Mouse (Mus musculus): ENCODE measurements around the gene Foxred2.
A peak's percentile ranks its signal among the peaks of the same experiment; 100 is the strongest.

The Foxred2 gene

GRCm38 (mm10) chr15:77914507-77914906, 42.0 kb downstream of the Foxred2 start:
- H3K27me3 ChIP-seq (ENCODE audit: control insufficient read depth, insufficient read depth, low read length, poor library complexity, severe bottlenecking), result no peaks in the 10 kb centered on the region
- H3K36me3 ChIP-seq (ENCODE audit: control insufficient read depth, insufficient read depth, low read length, poor library complexity, severe bottlenecking), result peaks cover 3% of the 10 kb centered on the region
- DNase-seq (ENCODE audit: low read depth, low spot score), result no peak

GRCm38 (mm10) chr15:77913054-77913453, 43.5 kb downstream of the Foxred2 start:
- DNase-seq (ENCODE audit: low read depth, low spot score), result no peak

GRCm38 (mm10) chr15:77912585-77912984, 43.9 kb downstream of the Foxred2 start:
- no peaks in the 10 kb centered on the region for H3K27me3 ChIP-seq (ENCODE audit: control insufficient read depth, insufficient read depth, low read length, poor library complexity, severe bottlenecking)
- DNase-seq (ENCODE audit: low read depth, low spot score), result no peak

More at GRCm38 (mm10) chr15:77913054-77913453, 43.5 kb downstream of the Foxred2 start:
- H3K36me3 ChIP-seq (ENCODE audit: control insufficient read depth, insufficient read depth, low read length, poor library complexity, severe bottlenecking), result peaks cover 1% of the 10 kb centered on the region
- no peaks in the 10 kb centered on the region for H3K27me3 ChIP-seq (ENCODE audit: control insufficient read depth, insufficient read depth, low read length, poor library complexity, severe bottlenecking)

GRCm38 (mm10) chr15:77912048-77912447, 44.5 kb downstream of the Foxred2 start:
- peaks cover 1% of the 10 kb centered on the region for H3K36me3 ChIP-seq (ENCODE audit: control insufficient read depth, insufficient read depth, low read length, poor library complexity, severe bottlenecking)
- no peak for DNase-seq (ENCODE audit: low read depth, low spot score)

More at GRCm38 (mm10) chr15:77912585-77912984, 43.9 kb downstream of the Foxred2 start:
- H3K36me3 ChIP-seq (ENCODE audit: control insufficient read depth, insufficient read depth, low read length, poor library complexity, severe bottlenecking), result peaks cover 1% of the 10 kb centered on the region

GRCm38 (mm10) chr15:77911065-77911464, 45.5 kb downstream of the Foxred2 start:
- H3K27me3 ChIP-seq (ENCODE audit: control insufficient read depth, insufficient read depth, low read length, poor library complexity, severe bottlenecking), result no peaks in the 10 kb centered on the region
- no peak for DNase-seq (ENCODE audit: low read depth, low spot score)
- H3K36me3 ChIP-seq (ENCODE audit: control insufficient read depth, insufficient read depth, low read length, poor library complexity, severe bottlenecking), result peaks cover 1% of the 10 kb centered on the region

More at GRCm38 (mm10) chr15:77912048-77912447, 44.5 kb downstream of the Foxred2 start:
- H3K27me3 ChIP-seq (ENCODE audit: control insufficient read depth, insufficient read depth, low read length, poor library complexity, severe bottlenecking), result no peaks in the 10 kb centered on the region

GRCm38 (mm10) chr15:77907646-77908518, 48.6 kb downstream of the Foxred2 start:
- no peak for DNase-seq (ENCODE audit: low read depth, low spot score)
- H3K27me3 ChIP-seq (ENCODE audit: control insufficient read depth, insufficient read depth, low read length, poor library complexity, severe bottlenecking), result no peaks in the 10 kb centered on the region
- H3K36me3 ChIP-seq (ENCODE audit: control insufficient read depth, insufficient read depth, low read length, poor library complexity, severe bottlenecking), result no peaks in the 10 kb centered on the region

- Histone ChIP-seq H3K36me3 (ENCODE audit: control insufficient read depth, insufficient read depth, low read length, poor library complexity, severe bottlenecking) (no peaks in the 10 kb centered on the region), H3K27me3 (ENCODE audit: control insufficient read depth, insufficient read depth, low read length, poor library complexity, severe bottlenecking) (no peaks in the 10 kb centered on the region)
- no peak for DNase-seq (ENCODE audit: low read depth, low spot score)
Measured at GRCm38 (mm10) chr15:77906545-77906944, 50.0 kb downstream of the Foxred2 start.

- Histone ChIP-seq H3K27me3 (ENCODE audit: control insufficient read depth, insufficient read depth, low read length, poor library complexity, severe bottlenecking) (no peaks in the 10 kb centered on the region), H3K36me3 (ENCODE audit: control insufficient read depth, insufficient read depth, low read length, poor library complexity, severe bottlenecking) (no peaks in the 10 kb centered on the region)
- no peak for DNase-seq (ENCODE audit: low read depth, low spot score)
Measured at GRCm38 (mm10) chr15:77906081-77906480, 50.4 kb downstream of the Foxred2 start.

- no peak for DNase-seq (ENCODE audit: low read depth, low spot score)
- Histone ChIP-seq H3K27me3 (ENCODE audit: control insufficient read depth, insufficient read depth, low read length, poor library complexity, severe bottlenecking) (no peaks in the 10 kb centered on the region), H3K36me3 (ENCODE audit: control insufficient read depth, insufficient read depth, low read length, poor library complexity, severe bottlenecking) (no peaks in the 10 kb centered on the region)
Measured at GRCm38 (mm10) chr15:77905275-77905970, 51.1 kb downstream of the Foxred2 start.

GRCm38 (mm10) chr15:77904363-77904892, 52.1 kb downstream of the Foxred2 start:
- DNase-seq (ENCODE audit: low read depth, low spot score), result peak; percentile 33
- Histone ChIP-seq H3K27me3 (ENCODE audit: control insufficient read depth, insufficient read depth, low read length, poor library complexity, severe bottlenecking) (no peaks in the 10 kb centered on the region), H3K36me3 (ENCODE audit: control insufficient read depth, insufficient read depth, low read length, poor library complexity, severe bottlenecking) (no peaks in the 10 kb centered on the region)

GRCm38 (mm10) chr15:77903176-77903575, 53.3 kb downstream of the Foxred2 start:
- Histone ChIP-seq H3K36me3 (ENCODE audit: control insufficient read depth, insufficient read depth, low read length, poor library complexity, severe bottlenecking) (no peaks in the 10 kb centered on the region), H3K27me3 (ENCODE audit: control insufficient read depth, insufficient read depth, low read length, poor library complexity, severe bottlenecking) (no peaks in the 10 kb centered on the region)
- DNase-seq (ENCODE audit: low read depth, low spot score), result no peak

GRCm38 (mm10) chr15:77894926-77895325, 61.6 kb downstream of the Foxred2 start:
- no peaks in the 10 kb centered on the region for H3K36me3 ChIP-seq (ENCODE audit: control insufficient read depth, insufficient read depth, low read length, poor library complexity, severe bottlenecking)
- H3K27me3 ChIP-seq (ENCODE audit: control insufficient read depth, insufficient read depth, low read length, poor library complexity, severe bottlenecking), result no peaks in the 10 kb centered on the region
- DNase-seq (ENCODE audit: low read depth, low spot score), result no peak

GRCm38 (mm10) chr15:77893292-77893691, 63.2 kb downstream of the Foxred2 start:
- no peak for DNase-seq (ENCODE audit: low read depth, low spot score)
- no peaks in the 10 kb centered on the region for H3K27me3 ChIP-seq (ENCODE audit: control insufficient read depth, insufficient read depth, low read length, poor library complexity, severe bottlenecking)
- H3K36me3 ChIP-seq (ENCODE audit: control insufficient read depth, insufficient read depth, low read length, poor library complexity, severe bottlenecking), result no peaks in the 10 kb centered on the region

GRCm38 (mm10) chr15:77892420-77892819, 64.1 kb downstream of the Foxred2 start:
- Histone ChIP-seq H3K27me3 (ENCODE audit: control insufficient read depth, insufficient read depth, low read length, poor library complexity, severe bottlenecking) (no peaks in the 10 kb centered on the region), H3K36me3 (ENCODE audit: control insufficient read depth, insufficient read depth, low read length, poor library complexity, severe bottlenecking) (no peaks in the 10 kb centered on the region)
- DNase-seq (ENCODE audit: low read depth, low spot score), result no peak

- no peaks in the 10 kb centered on the region for H3K27me3 ChIP-seq (ENCODE audit: control insufficient read depth, insufficient read depth, low read length, poor library complexity, severe bottlenecking)
- H3K36me3 ChIP-seq (ENCODE audit: control insufficient read depth, insufficient read depth, low read length, poor library complexity, severe bottlenecking), result no peaks in the 10 kb centered on the region
- DNase-seq (ENCODE audit: low read depth, low spot score), result no peak
Measured at GRCm38 (mm10) chr15:77891766-77892165, 64.8 kb downstream of the Foxred2 start.

Measured in splenic B cell, adult 2 months (primary cell).